Mouse (Mus musculus) layer of hippocampus, adult 2 months (tissue): ENCODE results near the gene Kcnj2. TPM values are rescaled to one million over a fixed set of nuclear protein-coding genes. Genes with fewer than 3 reads are reported as not detected.

Source experiments
- DNase-seq, 2 experiments: peaks; one replicate each; pipeline ENCODE4 v3.0.0; 2022; ENCODE audit warnings: low spot score in 2 of 2
- H3K27ac ChIP-seq: fragments of 200-600 bp; 2 replicates; pipeline ENCODE4 v1.8.1; 2022
- H3K4me3 ChIP-seq: fragments of 200-600 bp; 2 replicates; pipeline ENCODE4 v1.8.1; 2022; ENCODE audit warnings: mild to moderate bottlenecking
- CTCF ChIP-seq: fragments of 200-600 bp; conservative IDR thresholded peaks from 2 replicates; pipeline ENCODE4 v1.8.1; 2022; ENCODE audit warnings: antibody characterized with exemption, mild to moderate bottlenecking, moderate library complexity
- total RNA-seq, 2 experiments: library from RNA; stranded (reverse); gene quantifications; 2 replicates each; pipeline ENCODE4 v1.2.3; 2021

Gene Kcnj2
- total RNA-seq, 2 experiments from 2014 or later: 9.6 to 10.2 TPM

DNA sequence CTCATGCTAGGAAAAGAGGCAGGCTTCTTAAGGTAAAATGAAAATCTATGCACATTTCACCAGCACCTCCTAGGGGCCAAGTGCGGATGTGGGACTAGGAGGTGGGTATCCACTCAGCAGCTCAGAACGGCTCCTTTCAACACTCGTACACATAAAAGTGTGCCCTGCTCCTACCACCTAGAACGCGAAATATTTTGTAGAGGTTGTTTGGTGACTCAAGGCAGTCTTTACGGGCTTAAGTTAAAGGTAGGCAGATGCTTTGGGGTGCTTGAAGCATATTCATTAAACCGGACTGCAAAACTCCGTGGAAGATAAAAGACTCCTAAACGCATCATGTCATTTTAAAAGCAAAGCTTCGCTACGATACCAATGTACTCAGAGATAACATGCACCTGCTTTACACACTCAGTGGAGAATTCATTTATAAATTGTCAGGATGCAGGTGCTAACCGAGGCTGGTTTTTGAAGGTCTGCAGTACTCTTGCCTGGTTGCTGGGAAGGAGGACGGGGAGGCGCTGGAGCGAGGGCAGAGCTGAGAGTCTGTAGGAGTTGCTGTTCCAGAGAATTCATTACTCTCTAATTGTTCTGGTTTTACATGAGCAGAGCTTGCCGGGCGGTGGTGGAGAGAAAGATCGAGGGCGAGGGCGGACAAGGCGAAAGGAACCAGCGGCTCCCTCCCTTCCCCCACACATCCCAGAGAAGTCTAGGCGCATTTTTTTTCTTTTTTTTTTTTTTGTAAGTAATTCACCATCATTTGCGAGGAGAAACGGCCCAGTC is 1.0 kb upstream of the Kcnj2 start:
- Histone ChIP-seq H3K27ac (peak overlapping the region; percentile 94), H3K4me3 (peak overlapping the region; percentile 77)
- peak; percentile 37 to 46 for DNase-seq
- peak; percentile 87 for TF ChIP-seq CTCF

DNA sequence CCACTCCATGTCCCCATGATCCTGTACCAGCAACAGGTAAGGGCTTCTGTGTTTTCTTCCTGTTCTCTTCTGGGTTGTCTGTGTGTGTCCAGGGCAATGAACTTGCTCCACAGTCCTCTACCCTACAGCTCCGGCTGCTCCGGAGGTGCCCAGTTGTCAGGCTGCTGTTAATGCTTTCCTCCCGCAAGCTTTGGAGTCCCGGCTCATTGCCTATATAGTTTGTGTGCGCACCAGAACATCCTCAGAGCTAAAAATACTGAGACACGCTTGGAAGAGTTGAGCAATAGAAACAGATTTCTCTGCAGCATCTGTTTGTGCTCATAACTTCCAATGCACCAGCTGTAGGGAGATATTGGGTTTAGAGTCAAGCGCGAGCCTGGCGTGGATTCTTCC is 331 bp downstream of the Kcnj2 start:
- peak; percentile 33 to 50 for DNase-seq
- H3K27ac ChIP-seq: peak overlapping the region; percentile 94

DNA sequence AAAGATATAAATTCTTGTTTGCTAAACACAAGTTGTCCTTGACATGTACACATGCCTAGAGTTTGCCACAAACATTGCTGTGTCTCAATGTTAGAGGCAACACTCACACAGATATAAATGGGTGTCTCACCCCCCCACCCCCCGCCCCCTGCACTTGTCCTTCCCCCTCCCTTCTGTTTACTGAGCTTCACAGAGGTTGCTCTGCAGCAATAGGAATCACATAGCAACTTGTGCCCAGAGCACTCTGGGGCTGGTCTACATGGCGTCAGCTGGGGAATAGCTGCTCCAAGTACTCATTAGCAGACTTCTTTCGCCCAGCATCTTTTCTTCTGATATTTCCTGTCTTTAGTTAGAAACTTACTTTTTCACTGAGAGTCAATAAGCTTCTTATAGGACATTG is 1.8 kb downstream of the Kcnj2 start:
- Histone ChIP-seq H3K4me3 (peak overlapping the region; percentile 77), H3K27ac (peak overlapping the region; percentile 94; the same call in 1 of the 2 replicates)
- no peak for DNase-seq
- no peak for TF ChIP-seq CTCF

More for the DNA sequence above, 331 bp downstream of the Kcnj2 start:
- H3K4me3 ChIP-seq: peak overlapping the region; percentile 77
- TF ChIP-seq CTCF: no peak

DNA sequence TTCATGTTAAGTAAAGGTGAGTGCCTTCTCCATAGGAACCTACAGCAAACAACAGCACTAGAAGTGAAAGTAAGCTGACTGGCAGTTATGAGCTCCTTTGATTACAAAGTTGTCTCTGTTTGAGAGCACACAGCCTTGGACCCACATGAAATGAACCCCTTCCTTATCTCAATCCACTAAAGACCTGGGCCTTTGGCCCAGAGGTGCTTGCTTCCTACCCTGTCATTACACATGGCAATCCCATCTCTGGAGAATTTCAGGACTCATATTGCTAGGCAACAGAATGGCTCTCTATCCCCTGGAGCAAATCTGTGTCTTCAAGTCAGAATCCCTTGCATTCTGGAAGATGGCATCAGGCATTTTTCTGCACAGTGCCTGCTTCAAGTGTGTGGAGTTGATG is 4.5 kb downstream of the Kcnj2 start:
- Histone ChIP-seq H3K27ac (peak overlapping the region; percentile 10; the same call in 1 of the 2 replicates), H3K4me3 (no peak overlapping the region)
- DNase-seq: no peak
- no peak for TF ChIP-seq CTCF

DNA sequence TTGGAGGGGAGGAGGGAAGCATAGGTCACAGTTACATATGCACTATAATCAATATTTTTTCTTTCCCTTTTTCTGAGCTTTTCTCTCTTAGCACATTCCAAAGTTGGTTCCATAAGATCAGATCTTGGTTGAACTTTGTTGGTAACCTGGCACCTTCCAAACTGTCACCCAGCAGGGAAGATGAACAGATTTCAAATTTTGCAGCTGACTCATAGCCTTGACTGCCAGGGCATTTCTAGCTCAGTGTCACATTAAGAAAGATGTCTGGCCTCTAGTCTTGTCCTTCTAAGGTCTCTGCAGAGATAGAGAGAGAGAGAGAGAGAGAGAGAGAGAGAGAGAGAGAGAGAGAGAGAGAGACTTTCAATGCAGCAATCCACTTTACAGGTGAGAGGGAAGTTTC is 8.2 kb downstream of the Kcnj2 start:
- H3K4me3 ChIP-seq: peak overlapping the region; percentile 11; the same call in 1 of the 2 replicates
- no peak for DNase-seq
- no peak overlapping the region for H3K27ac ChIP-seq
- TF ChIP-seq CTCF: no peak

DNA sequence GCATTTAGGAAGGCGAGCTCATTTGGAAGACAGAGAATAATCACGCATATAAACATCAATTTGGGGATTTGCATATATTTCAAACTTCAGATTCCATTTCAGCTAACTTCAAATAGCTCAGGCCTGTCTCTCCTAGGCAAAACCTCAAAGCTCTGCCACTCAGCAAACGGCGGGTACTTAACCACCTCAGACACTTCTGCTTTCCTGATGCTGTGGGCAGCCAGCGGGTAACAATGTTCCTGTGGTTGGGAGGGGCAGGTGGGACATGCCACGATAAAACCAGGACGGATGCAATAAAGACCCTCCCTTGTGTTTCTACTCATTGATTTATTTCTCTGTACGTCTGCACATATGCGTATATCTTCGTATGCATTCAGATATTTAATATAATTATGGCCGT is 12.1 kb downstream of the Kcnj2 start:
- no peak for DNase-seq
- Histone ChIP-seq H3K27ac (no peak overlapping the region), H3K4me3 (no peak overlapping the region)
- TF ChIP-seq CTCF: no peak

DNA sequence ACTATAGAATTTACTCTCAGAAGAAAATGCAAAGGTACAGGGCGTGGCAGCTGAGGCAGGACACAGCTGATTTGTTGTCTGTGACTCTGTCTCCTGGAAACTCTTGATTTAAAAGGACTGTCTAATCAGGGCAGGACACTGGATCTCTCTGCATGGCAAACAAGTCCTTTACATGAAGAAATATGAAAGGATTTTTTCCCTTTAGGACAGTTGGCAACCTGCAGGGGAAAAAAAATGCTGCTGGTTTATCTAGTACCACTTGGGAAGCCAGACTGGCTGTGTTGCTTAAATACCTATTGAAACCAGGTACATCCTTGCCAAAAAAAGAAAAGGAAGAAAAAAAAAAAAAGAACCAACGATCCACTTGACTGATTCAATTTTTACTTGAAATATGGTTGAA is 17.0 kb downstream of the Kcnj2 start:
- Histone ChIP-seq H3K4me3 (no peak overlapping the region), H3K27ac (no peak overlapping the region)
- TF ChIP-seq CTCF: no peak

DNA sequence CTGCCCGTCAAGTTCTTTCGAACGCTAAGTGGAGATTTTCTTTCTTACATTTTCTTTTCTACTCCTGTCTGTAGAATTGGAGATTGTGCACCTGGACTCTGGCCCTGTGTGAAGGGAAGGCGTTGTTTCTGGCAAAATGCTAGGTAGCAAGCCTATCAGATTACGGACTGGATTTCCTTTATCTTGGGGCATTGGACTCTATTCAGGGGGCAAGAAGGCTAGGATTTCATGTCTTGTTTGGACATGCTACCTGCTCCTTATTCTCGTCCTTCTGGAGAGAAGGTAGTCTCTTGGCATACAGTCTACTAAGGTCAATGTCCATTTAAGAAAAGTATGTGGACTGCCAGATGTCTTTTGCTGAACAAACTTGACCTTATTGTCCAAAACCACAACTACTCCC is 21.0 kb downstream of the Kcnj2 start:
- no peak overlapping the region for H3K27ac ChIP-seq
- DNase-seq: no peak

More for the DNA sequence above, 17.0 kb downstream of the Kcnj2 start:
- no peak for DNase-seq

DNA sequence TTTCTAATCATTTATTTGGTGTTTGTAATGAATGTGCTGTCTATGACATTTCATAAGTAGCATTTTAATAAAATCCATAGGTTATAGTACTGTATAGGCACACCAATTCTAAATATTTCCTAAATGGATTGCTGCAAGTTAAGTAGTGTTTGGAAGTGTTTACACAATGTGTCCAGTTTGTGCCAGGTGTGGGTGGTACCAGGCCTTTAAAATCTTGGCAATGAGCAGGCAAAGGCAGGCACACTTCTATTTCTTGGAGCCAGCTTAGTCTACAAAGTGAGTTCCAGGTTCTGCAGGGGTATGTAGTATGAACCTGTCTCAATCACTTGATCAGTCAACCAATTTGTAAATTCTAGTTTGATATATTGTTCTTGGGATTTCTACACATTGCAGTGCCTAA is 22.3 kb downstream of the Kcnj2 start:
- H3K27ac ChIP-seq: no peak overlapping the region
- no peak for TF ChIP-seq CTCF

More for the DNA sequence above, 21.0 kb downstream of the Kcnj2 start:
- TF ChIP-seq CTCF: no peak
- no peak overlapping the region for H3K4me3 ChIP-seq

DNA sequence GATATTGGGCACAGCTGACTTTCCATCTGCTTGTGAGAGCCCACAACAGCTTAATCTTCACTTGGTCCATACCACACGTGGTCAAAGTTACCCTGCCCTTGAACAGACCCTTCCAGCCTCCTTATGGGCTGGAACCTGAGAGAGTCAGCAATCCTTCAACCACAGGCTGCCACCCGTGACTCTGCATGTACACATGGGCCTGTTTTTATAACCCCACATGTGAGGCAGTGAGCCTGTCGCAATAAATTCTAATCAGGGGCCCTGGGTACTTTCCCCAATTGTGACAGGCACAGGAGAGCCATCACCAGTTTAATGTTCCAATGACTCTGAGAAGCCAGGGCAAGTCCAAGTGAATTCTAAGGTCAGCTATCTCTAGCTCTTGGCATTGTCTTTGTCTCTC is 22.8 kb downstream of the Kcnj2 start:
- no peak for TF ChIP-seq CTCF
- Histone ChIP-seq H3K27ac (no peak overlapping the region), H3K4me3 (no peak overlapping the region)
- no peak for DNase-seq

More for the DNA sequence above, 22.3 kb downstream of the Kcnj2 start:
- H3K4me3 ChIP-seq: no peak overlapping the region
- no peak for DNase-seq

DNA sequence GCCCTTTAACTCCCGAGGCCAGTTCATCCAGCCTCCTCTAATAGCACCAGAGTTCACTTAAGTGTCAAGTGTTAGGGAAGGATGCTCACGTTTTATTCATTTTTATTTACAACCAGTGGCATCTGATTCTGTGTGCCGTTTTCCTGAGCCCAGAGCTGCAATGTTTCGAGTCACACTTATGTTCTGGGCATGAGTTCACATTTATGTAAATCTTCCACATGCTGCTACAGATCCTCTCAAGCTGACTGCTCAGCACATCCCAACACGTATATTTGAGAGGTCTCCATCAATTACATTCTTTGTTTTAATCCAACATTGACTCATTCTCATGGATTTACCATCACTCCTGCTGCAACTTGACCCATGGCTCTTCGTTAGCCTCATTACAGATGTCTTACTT is 25.2 kb downstream of the Kcnj2 start:
- Histone ChIP-seq H3K4me3 (no peak overlapping the region), H3K27ac (no peak overlapping the region)
- TF ChIP-seq CTCF: no peak
- DNase-seq: no peak

DNA sequence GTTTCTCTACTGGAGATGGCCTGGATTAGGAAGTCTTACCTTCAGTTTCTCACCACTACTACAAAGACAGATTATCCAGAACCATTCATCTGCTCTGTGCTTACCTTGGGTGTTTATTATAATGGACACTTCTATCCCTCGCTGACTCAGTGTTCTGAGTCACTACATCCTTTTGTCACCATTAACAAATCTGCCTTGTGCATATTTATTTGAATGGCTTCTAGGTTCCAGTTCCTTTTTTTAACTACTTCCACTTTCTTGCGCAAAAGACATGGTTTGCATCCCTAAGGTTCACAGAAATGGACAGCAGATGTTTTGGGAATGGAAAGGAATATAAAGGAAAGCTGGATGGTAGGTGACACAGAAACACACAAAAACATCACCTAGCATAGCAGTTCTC is 27.0 kb downstream of the Kcnj2 start:
- Histone ChIP-seq H3K27ac (no peak overlapping the region), H3K4me3 (no peak overlapping the region)
- TF ChIP-seq CTCF: no peak
- no peak for DNase-seq

DNA sequence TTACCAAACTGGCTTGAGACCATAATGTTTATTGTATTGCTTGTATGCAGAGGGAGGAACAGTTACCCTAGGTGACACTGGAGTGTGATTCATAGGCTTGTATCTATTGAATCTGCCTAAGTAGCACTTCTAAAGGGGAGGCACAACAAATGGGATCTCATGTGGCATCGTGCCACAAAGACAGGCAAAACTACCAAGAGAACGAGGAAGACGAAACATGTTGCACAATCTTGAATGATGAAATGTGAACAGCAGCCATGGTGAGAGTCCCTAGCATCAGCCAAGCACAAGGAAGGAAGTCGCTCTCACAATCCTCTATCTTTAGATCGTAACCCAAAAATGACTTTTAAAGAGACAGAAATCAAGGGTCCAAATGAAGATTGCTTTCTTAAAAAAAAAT is 30.6 kb downstream of the Kcnj2 start:
- Histone ChIP-seq H3K4me3 (no peak overlapping the region), H3K27ac (no peak overlapping the region)
- DNase-seq: no peak
- TF ChIP-seq CTCF: no peak

DNA sequence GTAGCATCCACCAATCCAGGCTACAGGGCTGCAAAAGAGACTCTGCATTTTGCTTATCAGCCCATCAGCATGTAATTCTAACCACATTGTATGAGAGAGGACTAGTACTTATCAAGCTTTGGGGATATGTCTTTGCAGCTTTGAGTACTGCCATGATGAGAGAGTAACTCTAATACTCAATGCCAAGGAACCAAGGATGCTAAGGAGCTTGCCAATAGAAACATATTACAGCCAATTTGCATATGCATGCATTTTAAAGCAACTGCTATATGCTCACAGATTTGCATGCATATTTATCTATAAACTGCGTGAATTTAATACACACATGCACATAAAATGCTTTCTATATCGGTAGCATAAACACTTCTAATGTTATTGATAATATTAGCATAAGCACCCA is 34.2 kb downstream of the Kcnj2 start:
- Histone ChIP-seq H3K4me3 (no peak overlapping the region), H3K27ac (no peak overlapping the region)
- DNase-seq: no peak
- no peak for TF ChIP-seq CTCF
